Mouse (Mus musculus): ENCODE data around the gene Stk24.

The Stk24 gene

DNA sequence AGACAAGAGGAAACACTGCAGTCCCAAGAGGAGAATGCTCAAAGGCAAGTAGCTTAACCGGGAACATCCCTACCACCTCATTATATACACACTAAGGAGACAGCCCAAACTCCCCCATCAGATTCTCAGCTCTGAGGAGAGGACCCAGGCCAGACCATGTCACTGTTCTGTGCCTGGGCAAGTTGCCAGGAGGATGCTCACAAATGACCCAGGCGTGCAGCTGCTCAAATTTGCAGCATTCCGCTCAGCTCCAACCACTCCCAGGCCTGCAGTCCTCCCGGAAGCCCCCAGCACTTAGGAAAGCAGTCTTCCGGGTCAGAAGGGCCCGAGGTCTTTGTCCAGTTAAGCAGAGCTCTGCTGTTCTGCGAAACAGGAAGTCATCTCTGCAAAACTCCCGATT lies 31.6 kb downstream of the Stk24 start:
- DNase-seq = peak; percentile 26

DNA sequence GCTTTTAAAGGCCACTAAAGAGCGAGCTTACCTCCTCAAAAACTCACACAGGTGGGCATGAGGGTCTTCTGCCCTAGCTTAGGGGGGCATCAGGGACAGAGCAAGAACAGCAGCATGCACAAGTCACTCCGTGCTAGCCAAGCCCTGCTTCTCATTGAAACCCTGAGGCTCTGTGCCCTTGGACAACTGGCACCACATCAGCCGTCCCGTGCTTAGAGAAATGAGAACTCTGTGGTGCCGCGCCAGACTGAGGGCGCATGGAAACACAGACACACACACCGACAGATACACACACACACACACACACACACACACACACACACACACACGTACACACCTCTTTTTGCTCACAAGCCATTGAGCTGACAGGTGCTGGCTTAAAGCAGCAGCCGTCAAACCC lies 32.7 kb downstream of the Stk24 start:
- DNase-seq = no peak

DNA sequence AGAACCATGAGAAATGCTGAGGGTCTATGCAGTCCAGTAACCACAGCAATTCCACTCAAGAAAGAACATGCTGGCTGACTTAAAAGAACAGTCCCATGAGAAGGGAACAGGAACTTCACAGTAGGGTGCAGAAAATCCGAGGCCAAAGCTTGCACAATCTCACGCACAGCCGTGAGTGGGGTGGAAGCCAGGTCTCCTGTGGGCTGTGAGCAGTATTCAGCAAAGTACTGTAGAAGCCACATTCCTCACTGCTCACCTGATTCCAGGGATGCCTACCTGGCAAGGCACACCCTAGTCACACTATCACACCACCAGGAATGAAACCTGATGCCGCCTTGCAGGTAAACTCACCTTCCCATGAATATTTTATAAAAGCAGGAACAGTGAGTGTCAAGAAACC lies 33.2 kb downstream of the Stk24 start:
- DNase-seq = no peak

DNA sequence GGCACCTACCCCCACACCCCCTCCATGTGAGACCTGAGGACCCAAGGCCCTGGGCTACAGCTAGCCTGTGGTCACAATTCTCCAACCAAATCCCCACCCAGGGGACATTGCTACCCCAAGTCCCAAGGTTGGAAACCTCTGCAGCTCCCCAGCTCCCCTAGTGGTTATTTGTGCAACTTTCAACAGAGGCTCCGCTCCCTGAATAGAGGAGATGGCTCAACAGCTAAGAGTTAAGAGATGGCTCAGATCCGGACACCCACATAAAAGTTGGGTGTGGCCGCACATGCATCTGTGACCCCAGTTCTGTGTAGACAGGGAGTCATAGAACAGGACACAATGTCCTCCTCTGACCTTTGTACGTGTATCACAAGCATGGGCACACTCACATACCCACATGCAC lies 33.8 kb downstream of the Stk24 start:
- no peak for DNase-seq

DNA sequence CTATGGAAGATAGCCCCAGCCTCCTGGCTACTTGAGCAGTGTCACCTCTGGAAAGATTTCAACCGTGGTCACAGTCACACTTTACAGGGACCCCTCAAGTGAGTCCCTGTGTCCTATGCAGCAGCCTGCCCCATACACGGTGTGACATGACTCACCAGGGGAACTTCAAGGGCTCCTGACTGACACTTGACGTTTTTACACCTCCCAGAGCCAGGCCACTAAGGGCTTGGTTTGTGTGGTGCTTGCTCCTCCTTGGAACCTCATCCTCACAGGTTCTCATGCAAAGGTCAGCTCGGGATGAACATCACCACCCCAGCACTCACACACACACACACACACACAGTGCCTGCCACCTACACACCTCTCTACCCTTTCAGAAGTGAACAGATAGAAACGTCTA lies 34.9 kb downstream of the Stk24 start:
- no peak for DNase-seq

DNA sequence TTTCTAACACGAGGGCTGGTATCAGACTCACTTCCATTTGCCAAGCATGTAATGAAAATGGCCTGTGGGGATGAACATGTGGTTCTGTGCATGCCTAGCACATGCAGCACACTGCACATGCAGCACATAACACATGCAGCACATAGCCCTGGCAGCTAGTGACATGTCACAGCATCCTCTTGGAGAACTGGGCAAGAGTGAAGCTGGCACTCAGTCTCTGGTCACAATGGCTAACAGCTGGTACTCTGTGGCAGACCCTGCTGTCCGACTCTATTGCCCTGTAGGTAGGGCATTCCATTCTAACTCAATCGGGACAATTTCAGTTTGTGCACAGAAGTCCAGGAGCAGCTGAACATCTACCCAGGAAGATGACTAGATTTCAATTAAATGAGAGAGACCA lies 36.9 kb downstream of the Stk24 start:
- DNase-seq = no peak

DNA sequence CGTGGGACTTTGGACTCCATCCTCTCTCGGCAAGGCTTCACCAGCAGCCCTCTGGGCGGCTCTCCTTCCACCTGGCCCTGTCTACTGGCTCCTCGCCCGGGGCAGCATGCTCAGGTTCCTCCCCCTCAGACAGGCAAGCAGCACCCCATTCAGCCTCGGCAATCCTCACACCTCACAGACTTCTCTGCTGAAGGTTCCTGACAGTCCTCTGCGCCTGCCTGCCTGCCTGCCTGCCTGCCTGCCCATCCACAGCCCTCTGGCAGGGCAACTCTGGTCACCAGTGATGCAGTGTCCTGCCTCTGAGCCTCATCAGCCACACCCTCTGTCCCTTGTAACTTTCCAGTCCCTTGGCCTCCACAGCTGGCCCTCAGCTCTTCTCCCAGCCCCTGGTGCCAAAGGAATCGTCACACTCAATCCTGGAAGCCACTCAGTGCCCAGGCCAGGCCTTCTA lies 39.8 kb downstream of the Stk24 start:
- no peak for DNase-seq

DNA sequence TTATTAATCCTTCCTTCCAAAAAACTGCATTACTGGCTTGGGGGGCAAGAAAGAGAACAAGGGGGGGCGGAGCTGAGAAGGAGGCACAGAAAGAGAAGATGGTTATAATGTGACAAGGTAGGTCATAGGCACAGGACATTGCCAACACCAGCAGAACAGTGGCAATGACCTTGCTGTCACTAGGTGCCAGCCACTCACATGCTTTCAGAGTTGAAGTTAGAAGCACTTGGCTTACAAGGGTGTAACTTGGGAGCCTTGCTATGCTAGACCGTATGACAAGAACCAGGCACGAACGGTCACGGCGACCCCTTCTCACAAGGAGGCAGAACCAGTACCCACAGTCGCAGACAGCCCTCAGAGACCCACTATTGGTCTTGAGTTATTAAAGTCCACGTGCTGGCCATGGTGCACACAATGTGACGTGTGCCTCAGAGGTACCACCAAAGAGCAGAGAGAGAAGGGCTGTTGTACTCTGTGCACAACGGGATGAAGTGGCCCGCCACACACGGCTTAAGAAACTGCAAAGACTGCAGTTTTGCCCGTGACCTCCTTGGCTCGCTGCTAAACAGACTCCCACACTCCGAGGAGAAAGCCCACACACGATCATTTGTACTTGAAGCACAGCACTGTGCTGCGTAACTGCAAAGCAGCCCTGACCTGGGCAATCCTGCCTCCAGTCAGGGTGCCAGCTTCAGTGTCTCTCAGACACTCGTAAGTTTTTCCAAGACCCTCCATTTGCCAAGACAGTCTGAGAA lies 40.8 kb downstream of the Stk24 start:
- DNase-seq = no peak

DNA sequence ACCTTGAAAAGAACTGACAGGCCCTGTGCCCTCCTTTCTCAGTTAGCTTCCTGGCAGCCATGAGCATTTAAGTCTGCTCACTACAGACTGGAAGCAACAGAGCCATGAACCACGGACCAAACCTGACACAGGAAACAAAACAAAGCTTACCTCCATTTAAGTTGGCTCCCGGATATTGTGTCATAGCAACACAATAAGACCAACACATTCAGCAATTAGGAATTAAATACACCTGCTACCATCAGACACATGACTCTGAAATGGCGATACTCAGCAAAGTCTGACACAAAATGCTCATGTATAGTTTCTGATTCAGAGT lies 49.8 kb downstream of the Stk24 start:
- DNase-seq = no peak

DNA sequence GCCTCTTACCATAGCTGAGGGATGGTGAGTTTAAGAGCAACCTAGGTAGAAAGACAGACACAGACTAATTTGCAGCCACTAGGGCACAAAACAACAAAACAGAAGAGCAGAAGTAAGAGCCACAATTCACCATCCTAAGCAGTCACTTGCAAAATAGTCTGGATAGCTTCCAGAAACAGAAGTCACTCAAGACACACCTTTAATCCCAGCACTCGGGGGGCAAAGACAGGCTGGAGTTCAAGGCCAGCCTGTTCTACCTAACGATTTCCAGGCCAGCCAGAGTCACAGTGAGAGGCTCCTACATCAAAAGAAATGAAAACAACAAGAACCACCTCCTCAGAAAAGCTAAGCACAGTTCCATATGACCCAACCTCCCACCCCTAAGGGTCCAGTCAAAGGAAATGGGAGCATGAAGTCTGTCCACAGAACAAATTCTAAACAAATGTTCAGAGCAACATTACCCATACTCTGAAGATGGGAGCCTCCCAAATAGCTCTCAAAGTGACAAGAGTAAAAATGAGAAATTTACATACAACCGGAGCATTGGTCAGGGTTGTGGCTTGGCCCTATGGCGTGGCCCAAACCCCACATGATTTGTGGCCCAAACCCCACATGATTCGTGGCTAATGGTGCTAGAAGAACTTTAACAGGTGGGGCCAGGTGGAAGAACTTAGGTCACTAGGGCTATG lies 50.3 kb downstream of the Stk24 start:
- no peak for DNase-seq

DNA sequence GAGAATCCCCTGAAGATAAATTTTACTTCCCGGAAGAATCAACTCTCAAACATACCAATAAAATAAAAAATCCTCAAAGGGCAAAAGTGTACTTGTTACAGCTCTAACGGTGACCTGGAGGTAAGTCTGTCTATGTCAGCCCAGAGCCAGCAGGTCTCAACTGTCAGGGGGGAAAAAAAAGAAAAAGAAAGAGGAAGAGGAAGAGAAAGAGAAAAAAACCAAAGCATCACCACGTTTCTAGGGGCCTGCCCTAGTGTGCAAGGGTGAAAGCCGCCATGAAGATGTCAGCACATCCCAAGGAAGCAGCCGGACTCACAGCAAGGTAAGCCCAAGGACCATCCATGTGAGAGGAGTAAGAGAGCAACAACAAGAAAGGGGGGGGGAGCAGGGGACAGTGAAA lies 50.9 kb downstream of the Stk24 start:
- no peak for DNase-seq

DNA sequence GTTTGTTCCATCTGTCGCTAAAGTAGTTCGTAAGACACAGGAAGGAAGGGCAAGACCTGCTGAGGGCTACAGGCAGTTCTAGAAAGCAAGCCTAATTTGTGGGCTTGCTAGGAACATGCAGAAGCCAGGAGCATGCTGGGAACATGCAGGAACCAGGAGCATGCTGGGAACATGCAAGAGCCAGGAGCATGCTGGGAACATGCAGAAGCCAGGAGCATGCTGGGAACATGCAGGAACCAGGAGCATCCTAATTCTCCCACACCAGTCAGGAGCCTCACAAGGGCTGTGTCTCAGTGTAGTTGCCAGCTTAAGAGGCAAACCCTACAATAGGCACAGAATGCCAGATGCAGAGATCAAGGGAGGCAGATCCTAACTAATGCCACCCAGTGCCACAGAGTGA lies 53.4 kb downstream of the Stk24 start:
- DNase-seq = no peak

DNA sequence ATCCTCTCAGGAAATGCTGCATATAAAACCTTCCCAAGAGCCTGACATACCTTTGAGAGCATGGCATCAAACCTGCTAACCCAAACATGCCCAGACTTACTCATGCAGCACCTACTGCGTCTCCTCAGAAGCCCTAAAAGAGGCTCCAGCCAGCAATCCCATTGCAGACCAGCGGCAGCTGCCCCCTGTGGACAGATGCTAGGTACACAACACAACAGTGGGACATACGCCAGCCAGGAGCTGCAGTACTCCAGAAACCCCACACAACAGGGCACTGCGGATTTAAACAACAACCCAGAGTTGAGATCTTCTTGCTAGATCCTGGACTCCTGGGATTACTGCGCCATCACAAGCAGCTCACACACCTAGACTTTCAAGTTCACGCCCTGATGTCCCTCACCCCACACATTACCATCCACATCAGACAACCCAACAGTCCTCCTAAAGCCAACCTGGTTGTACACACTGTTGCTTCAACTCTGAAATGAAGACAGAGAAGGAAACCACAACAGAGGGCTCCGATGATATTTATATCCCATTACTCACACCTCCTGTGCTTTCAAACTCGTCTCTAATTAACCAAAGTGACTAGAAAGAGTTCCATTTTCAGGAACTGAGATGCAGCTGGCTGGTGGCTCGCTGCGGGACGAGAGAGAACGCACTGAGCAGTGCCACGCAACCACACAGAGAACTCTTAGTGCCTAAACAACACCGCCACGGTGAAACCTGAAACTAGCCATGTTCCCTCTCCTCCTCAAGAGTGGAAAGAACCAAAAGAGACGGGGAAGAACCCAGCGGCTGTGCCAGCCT lies 55.1 kb downstream of the Stk24 start:
- DNase-seq = no peak

DNA sequence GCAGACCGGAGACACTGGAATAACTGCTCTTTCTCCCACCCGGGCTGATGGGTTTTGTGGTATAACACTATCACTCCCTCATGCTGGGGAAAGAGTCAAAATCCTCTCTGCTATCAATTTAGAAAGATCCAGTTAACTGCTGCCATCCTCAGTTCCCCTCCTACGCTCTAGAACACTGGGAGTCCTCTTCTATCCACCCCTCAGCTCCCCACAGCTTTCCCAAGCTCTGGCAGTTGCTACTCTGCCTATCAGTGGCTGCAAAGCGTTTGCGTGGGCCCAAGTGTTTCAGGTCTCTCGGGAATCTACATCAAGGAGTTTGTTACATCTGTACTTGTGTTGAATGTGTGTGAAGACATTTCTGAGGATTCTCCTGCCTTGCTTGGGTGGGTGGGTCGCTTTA lies 57.2 kb downstream of the Stk24 start:
- no peak for DNase-seq

DNA sequence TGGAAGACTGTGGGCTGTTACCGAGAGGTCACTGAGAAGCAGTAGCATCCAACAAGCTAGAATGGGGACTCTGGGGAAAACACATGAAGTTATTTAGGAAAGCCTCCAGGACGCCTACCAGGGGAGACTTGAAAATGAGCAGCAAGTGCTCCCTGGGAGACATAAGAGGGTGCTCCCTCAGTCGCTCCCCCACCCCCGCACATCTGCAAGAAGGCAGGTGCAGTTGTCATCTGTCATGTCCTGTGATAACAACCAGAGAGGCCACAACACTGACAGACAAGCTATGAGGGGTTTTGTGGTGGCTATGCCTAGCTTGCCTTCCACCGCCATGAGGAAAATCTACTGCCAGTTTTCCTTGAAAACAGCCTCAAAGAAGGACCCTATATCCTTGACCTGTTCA lies 57.7 kb downstream of the Stk24 start:
- no peak for DNase-seq

DNA sequence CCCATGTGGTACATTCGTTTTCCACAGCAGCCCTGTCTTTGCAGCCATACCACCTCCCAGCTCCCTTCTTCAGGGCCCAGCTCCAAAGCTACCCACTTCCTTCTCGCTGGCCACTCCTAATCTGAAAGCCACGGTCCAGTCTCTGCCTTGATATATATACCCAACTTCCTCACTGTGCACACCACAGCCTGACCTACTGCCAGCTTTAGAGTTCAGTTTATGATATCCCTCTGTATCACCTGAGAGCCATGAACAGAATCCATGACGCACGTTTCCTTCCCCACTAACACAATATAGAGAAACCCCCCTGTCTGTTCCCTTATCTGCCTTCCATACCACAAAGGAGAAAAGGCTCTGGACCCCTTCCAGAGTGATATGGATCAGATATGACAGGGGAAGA lies 61.4 kb downstream of the Stk24 start:
- DNase-seq = no peak

DNA sequence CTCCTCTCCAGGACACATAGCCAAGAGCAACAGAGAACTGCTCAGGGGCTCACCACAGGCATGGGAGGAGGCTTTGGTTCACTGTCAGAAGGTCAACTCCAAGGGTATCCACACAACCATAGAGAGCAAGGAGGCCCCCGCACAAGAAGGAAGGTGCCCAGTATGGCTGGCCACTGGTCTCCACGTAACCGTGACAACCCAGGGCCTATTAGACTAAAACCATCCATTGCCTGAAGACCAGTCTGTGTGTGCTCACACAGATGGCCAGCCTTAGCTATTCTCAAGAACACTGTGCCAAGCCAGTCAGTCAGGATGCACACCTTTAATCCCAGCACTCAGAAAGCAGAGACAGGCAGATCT lies 62.5 kb downstream of the Stk24 start:
- no peak for DNase-seq

DNA sequence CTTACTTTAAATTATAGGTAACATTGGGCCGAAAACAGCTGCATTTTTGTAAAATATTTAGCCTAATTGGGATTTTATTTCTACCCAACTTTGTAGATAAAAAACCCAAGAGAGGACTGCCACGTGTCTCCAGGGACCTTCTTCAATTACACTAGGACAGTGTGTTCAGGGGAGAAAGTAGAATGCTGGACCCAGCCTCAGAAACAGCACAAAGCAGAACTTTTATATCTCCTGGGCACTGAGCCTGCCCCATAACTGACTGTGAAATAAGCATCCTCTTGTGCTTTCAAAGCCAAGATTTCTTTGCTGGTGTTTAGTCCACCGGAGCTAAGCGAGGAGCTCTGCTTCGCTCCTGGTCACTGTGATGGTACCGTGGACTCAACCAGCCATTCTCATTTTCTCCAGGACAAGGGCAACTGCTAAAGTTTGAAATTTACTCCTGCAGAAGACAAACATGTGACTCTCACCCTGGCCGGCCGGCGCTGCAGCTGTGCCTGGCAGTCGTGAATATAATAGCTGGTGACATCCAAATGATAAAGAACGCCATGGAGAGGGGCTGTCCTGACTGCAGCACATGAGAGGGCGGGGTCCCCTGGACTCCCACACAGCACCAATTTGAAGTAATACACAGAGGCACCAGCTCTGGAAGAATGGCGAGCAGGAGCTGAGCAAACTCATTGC lies 63.0 kb downstream of the Stk24 start:
- no peak for DNase-seq

DNA sequence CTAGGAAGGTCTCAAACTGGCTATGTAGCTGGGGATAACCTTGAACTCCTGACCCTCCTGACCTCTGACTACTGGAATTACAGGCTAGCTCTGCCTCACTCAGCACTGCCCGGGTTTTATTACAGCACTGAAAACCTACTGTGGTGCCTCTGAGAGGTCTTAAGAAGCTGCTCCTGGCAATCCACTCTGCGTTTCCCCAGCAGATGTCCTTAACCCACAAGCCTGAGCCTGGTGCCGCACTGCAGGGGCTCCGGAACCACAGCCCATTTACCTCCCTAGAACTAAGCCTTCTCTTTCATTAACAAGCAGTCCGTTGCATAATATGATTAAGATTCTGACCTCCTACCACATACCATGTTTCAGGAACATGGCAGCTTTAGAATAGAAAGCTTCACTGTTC lies 63.7 kb downstream of the Stk24 start:
- no peak for DNase-seq

DNA sequence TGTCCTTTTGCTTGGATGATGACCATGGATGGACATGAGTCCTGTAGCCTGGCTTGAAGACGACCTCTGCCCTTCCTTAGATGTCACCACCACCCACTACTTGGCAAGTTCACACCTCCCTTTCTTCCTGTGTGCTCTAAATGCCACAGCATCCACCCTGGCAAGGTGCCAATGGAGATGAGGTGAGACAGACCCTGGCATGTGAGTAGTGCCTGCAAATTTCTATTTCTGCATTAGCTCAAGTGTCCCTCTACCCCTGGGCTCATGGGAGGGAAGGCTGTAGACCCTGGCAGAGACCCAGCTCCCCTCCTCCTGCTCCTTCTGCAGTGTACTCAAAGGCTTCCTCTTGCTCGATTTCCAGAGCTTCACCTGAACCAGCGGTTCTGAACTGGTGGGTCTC lies 64.9 kb downstream of the Stk24 start:
- DNase-seq = peak; percentile 19

DNA sequence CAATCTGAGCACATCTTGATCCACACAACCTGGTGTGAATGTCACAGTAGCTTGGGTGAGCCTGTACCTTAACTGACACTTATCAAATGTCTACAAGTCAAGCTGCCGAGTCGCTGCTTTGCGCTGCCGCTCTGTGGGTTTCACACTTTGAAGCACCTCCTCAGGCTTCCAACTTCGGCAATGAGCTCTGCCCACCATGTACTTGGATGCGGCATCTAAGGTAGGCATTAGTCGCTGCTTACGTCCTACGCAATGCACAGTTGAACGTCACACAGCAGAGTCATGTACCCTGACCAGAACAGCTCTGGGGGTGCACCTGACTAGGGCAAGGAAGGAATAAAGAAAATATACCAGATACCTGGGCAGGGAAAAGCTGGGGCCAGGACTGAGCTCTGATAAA lies 66.5 kb downstream of the Stk24 start:
- DNase-seq = no peak

DNA sequence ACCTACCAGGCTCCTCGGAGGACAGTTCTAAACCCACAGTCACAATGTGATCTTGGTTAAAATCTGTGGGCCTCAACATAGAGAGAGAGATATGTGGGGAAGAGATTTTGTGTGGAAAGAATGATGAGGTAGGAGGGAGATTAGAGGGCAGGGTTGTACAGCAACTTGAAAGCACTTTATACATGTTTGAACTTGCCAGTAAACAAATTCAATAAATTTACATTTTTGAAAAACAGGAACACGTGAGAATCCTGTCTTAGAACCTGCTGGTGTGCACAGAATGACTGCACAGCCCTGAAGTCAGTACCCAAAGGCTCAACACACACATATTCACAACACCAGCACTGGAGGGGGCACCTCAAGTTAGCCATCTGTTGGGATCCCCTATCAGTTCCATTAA lies 68.7 kb downstream of the Stk24 start:
- DNase-seq = no peak

DNA sequence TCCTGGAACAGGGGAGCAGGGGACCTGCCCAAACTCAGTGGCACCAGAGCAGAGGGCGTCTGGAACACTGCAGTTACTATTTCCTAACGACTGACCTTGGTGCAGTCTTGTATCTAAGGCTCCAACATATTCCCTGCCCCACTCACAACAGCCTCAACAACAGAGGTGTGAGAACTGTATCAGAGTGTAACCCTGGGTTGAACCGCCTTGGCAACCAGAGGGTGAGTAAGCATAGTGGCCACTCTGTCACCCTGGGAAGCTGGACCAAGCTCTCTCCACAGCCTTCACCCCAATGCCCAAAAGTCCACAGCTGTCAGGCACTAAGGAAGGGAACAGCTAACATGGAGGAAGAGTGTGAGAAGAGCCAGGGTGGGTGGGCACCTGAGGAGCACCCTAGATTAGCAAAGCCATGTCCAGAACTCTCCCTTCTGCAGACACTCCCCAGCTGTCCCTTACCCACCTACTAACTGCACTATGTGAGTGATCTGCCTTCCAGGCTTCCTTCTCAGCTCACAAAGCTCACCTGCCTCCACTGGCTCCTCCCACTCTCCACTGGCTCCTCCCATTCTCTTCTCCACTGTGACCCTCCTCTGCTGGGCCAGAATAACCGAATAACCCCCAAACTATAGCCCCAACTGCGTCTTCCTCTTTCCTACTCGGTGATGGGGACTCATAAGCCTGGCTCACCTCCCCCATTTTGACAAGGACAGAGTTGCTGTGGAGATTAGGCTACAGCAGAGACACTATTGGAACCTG lies 69.3 kb downstream of the Stk24 start:
- DNase-seq = no peak

All from right cerebral cortex, postnatal 4 days (tissue).